8 mouse cellular contexts compared by ENCODE assay signal in genomic region chr5:24651768-24652752, GRCm38 (mm10). TPM values are rescaled to one million over a fixed set of nuclear protein-coding genes. Genes with fewer than 3 reads are reported as not detected.
DNase-seq lines count a peak whose midpoint lies in the region; ATAC-seq and TF ChIP-seq lines count a peak whose summit lies in the region.

No protein-coding gene starts in this region.

- TF ChIP-seq CTCF in kidney, adult 2 months (conservative IDR thresholded peaks at IDR 0.05; ENCODE audit: insufficient read depth, insufficient read length, low read depth, low read length) = peak; percentile 93

- H3K9me3 ChIP-seq in embryonic facial prominence, embryonic 10.5 days = no peaks in the 10 kb centered on the region
- H3K9me3 ChIP-seq in limb, embryonic 12.5 days = no peaks in the 10 kb centered on the region
- no peaks in the 10 kb centered on the region for H3K9me3 ChIP-seq in midbrain, embryonic 16.5 days (replicated peaks; ENCODE audit: control insufficient read depth, low read length, poor library complexity, severe bottlenecking)

- H3K4me2 ChIP-seq in limb, embryonic 12.5 days = no peak overlapping the region
- H3K4me2 ChIP-seq in midbrain, embryonic 16.5 days (ENCODE audit: low read length) = no peak overlapping the region; the same call in 1 of the 2 replicates

- peak; percentile 32 to 75 for DNase-seq in spleen, adult 18-20 months
- DNase-seq in spleen, adult 12 weeks (ENCODE audit: low spot score) = no peak
- DNase-seq in embryonic facial prominence, embryonic 10.5 days (ENCODE audit: low spot score) = peak; percentile 88
- peak; percentile 96 for DNase-seq in heart, adult 11 months
- DNase-seq in kidney, adult 2 months = peak; percentile 84
- DNase-seq in spleen, postnatal 36 days (ENCODE audit: low spot score in 2 of 2) = peak; percentile 24 to 40

- H3K4me3 ChIP-seq in embryonic facial prominence, embryonic 10.5 days = no peak overlapping the region
- H3K4me3 ChIP-seq in kidney, adult 2 months (ENCODE audit: insufficient read depth, low read depth, low read length) = no peak overlapping the region
- no peak overlapping the region for H3K4me3 ChIP-seq in limb, embryonic 12.5 days (replicated peaks)
- H3K4me3 ChIP-seq in midbrain, embryonic 16.5 days (ENCODE audit: low read depth, low read length) = no peak overlapping the region

- peaks cover 8% of the 10 kb centered on the region for H3K27me3 ChIP-seq in embryonic facial prominence, embryonic 10.5 days (replicated peaks; ENCODE audit: low read depth, poor library complexity, severe bottlenecking)
- no peaks in the 10 kb centered on the region for H3K27me3 ChIP-seq in kidney, adult 2 months (replicated peaks; ENCODE audit: control insufficient read depth, insufficient read depth, low read length)
- H3K27me3 ChIP-seq in limb, embryonic 12.5 days = peaks cover 4% of the 10 kb centered on the region; the same call in 1 of the 2 replicates
- no peaks in the 10 kb centered on the region for H3K27me3 ChIP-seq in midbrain, embryonic 16.5 days (ENCODE audit: control insufficient read depth, insufficient read depth, low read depth, low read length)

- ATAC-seq in limb, embryonic 12.5 days (ENCODE audit: insufficient number of reproducible peaks, insufficient read depth, low FRiP score, low TSS enrichment, low read depth) = peak; percentile 59; the same call in 1 of the 2 replicates
- peak; percentile 83 for ATAC-seq in midbrain, embryonic 16.5 days

- H3K9ac ChIP-seq in limb, embryonic 12.5 days (replicated peaks) = no peak overlapping the region
- H3K9ac ChIP-seq in midbrain, embryonic 16.5 days (ENCODE audit: low read depth, low read length) = peak overlapping the region; percentile 11; the same call in 1 of the 2 replicates

- 0 out of 2 replicates have a peak, but pooled peaks cover 3% of the 10 kb centered on the region for H3K4me1 ChIP-seq in embryonic facial prominence, embryonic 10.5 days
- H3K4me1 ChIP-seq in kidney, adult 2 months (ENCODE audit: control insufficient read depth, insufficient read depth, low read length) = no peaks in the 10 kb centered on the region
- no peaks in the 10 kb centered on the region for H3K4me1 ChIP-seq in limb, embryonic 12.5 days (replicated peaks)
- 0 out of 2 replicates have a peak, but pooled peaks cover 3% of the 10 kb centered on the region for H3K4me1 ChIP-seq in midbrain, embryonic 16.5 days (ENCODE audit: control insufficient read depth, insufficient read depth, low read length)

- WGBS in embryonic facial prominence, embryonic 10.5 days = 32% methylated on average over 25 of the region's 25 CpGs
- WGBS in kidney, adult 2 months = 28% methylated on average over 25 of the region's 25 CpGs
- 34% methylated on average over 25 of the region's 25 CpGs for WGBS in limb, embryonic 12.5 days
- WGBS in midbrain, embryonic 16.5 days = 19% methylated on average over 23 of the region's 25 CpGs

- H3K27ac ChIP-seq in embryonic facial prominence, embryonic 10.5 days (replicated peaks) = no peak overlapping the region
- no peak overlapping the region for H3K27ac ChIP-seq in kidney, adult 2 months (ENCODE audit: insufficient read depth, low read depth, low read length)
- H3K27ac ChIP-seq in limb, embryonic 12.5 days = no peak overlapping the region
- no peak overlapping the region for H3K27ac ChIP-seq in midbrain, embryonic 16.5 days (ENCODE audit: low read length)

- H3K36me3 ChIP-seq in embryonic facial prominence, embryonic 10.5 days (replicated peaks) = no peaks in the 10 kb centered on the region
- H3K36me3 ChIP-seq in kidney, adult 2 months (ENCODE audit: control insufficient read depth, insufficient read depth, low read length) = no peaks in the 10 kb centered on the region
- no peaks in the 10 kb centered on the region for H3K36me3 ChIP-seq in limb, embryonic 12.5 days
- H3K36me3 ChIP-seq in midbrain, embryonic 16.5 days (ENCODE audit: control insufficient read depth, insufficient read depth, low read length) = no peaks in the 10 kb centered on the region

- TF ChIP-seq POLR2A in kidney, adult 2 months (IDR thresholded peaks at IDR 0.05; ENCODE audit: low read depth, low read length) = no peak

RNA-seq across cellular contexts. Expression of gene Smarcd3, which starts 27.8 kb away (rescaled TPM):
- 22.2 and 24.8 TPM in 2 replicates for polyA plus RNA-seq in embryonic facial prominence, embryonic 10.5 days (2016; fragmentation: Nextera tagmentation; extraction: Ambion mirVana)
- polyA plus RNA-seq in kidney, adult 2 months (2012; rRNA removed) = 12.4 and 15.9 TPM in 2 replicates
- 68.5 and 72.6 TPM in 2 replicates for polyA plus RNA-seq in limb, embryonic 12.5 days (2016; fragmentation: Nextera tagmentation; extraction: Ambion mirVana)
- polyA plus RNA-seq in midbrain, embryonic 16.5 days (2015; fragmentation: Nextera tagmentation; extraction: Ambion mirVana) = 173 and 192 TPM in 2 replicates

RNA-seq across cellular contexts. Expression of gene Nub1, which starts 33.3 kb away (rescaled TPM):
- 27.7 and 29.5 TPM in 2 replicates for polyA plus RNA-seq in embryonic facial prominence, embryonic 10.5 days (2016; fragmentation: Nextera tagmentation; extraction: Ambion mirVana)
- 37.5 and 46.9 TPM in 2 replicates for polyA plus RNA-seq in kidney, adult 2 months (2012; rRNA removed)
- 28.3 and 29.4 TPM in 2 replicates for polyA plus RNA-seq in limb, embryonic 12.5 days (2016; fragmentation: Nextera tagmentation; extraction: Ambion mirVana)
- polyA plus RNA-seq in midbrain, embryonic 16.5 days (2015; fragmentation: Nextera tagmentation; extraction: Ambion mirVana) = 48.6 and 49.8 TPM in 2 replicates
